Mouse (Mus musculus): Measurements from ENCODE around the gene Ccr2.
"Not testable (repeated sequence)": the region's sequence is repeated elsewhere in the genome, so short reads cannot be mapped to it uniquely, and the experiment has no call there.

Ccr2 gene

DNA sequence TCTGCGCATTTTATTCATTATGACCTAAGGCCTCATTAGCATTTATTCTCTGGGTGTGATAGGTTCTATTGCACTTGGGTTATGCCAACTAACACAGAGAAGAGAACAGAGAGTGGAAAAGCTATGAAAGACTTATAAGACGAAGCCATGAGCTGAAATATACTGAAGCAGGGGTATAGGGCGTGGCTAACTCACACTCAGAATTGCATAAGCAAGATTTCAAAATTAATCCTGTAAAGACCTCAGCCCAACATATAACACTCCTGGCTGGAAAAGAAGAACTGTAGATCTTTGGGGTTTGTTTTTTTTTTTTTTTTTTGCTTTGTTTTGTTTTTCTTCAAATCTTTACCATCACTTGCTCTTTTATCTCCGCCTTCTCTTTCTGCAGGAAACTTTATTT is at the start of gene Ccr2:
Gene Ccr2 (plus strand): TSS at position 228 of the 400 bp plus-strand sequence.
- no peak for DNase-seq

DNA sequence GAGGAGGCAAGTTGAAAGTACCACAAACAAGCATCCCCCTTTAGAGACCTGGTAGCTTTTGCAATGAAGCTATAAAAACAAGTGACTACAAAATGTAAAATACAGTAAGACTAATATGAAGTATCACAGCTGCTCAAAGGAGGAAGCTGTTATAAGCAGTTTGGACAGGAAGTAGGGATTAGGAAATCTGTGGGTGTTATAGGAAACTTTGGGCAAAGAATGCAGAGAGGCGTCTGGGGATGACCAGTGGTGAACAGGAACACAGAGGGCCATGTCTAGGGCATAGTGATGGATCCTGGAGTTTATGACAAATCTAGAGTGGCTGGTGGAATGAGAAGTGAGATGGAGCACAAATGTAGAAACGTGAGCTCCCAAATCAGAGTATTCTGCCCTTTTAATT is 48.2 kb upstream of the Ccr2 start:
- peak in 1 of 2 experiments; percentile 23 for DNase-seq

DNA sequence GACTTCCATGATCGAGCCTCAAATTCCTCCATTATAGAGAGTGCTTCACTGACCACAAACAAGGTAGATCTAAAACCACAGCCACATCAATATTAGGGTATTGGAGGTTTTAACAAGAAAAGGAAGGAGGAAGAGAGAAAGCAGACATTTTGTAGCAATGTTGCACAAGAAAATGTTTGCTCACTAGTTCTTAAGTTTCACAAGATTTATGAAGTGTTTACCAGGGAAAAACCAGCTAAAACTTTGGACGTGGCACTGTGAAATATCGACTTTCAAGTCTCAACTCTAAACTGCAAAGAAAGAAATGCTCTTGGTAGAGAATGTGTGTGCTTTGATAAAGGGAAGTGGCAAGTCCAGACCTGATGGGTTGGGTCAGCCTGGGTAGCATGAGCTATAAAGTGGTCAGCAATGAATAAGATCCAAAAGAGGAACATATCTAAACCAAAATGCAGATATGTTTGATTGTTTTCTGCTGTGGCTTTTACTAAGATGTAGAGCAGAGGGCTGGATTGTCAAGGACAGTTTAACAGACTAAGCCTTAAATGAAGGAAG is 45.5 kb upstream of the Ccr2 start:
- DNase-seq, result no peak

- no peak for DNase-seq
Measured at GRCm38 (mm10) chr9:124059660-124060352, 41.9 kb upstream of the Ccr2 start.

DNA sequence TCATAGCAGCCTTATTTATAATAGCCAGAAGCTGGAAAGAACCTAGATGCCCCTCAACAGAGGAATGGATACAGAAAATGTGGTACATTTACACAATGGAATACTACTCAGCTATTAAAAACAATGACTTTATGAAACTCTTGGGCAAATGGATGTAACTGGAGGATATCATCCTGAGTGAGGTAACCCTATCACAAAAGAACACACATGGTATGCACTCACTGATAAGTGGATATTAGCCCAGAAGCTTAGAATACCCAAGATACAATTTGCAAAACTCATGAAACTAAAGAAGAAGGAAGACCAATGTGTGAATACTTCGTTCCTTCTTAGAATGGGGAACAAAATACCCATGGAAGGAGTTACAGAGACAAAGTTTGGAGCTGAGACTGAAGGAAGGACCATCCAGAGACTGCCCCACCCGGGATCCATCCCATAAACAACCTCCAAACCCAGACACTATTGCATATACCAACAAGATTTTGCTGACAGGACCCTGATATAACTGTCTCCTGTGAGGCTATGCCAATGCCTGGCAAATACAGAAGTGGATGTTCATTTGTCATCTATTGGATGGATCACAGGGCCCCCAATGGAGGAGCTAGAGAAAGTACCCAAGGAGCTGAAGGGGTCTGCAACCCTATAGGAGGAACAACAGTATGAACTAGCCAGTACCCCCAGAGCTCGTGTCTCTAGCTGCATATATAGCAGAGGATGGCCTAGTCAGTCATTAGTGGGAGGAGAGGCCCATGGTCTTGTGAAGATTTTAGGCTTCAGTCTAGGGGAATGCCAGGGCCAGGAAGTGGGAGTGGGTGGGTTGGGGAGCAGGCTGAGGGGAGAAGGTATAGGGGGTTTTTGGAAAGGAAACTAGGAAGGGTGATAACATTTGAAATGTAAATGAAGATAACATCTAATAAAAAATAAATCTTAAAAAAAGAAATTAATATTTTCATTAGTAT is 40.0 kb upstream of the Ccr2 start:
- DNase-seq, result not testable (repeated sequence)

DNA sequence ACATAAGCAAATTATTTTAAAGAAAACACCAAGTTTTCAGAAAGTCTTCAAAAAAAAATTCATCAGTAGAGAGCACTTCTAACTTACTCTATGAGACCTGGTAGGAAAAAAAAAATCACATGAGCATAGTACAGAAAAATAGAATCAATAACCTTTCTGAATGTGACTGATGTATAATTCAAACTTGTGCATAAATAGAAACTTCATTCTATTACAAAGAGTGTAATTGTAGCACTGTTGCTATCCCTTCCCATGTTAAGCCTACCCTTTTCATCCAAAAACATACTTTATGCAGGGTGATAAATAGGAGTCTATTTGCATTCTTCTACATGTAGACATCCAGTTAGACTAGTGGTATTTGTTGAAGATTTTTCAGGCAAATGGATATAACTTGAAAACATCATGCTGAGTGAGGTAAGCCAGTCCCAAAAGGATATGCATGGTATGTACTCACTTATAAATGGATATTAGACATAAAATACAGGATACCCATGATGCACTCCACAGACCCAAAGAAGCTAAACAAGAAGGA is 35.1 kb upstream of the Ccr2 start:
- no peak for DNase-seq

DNA sequence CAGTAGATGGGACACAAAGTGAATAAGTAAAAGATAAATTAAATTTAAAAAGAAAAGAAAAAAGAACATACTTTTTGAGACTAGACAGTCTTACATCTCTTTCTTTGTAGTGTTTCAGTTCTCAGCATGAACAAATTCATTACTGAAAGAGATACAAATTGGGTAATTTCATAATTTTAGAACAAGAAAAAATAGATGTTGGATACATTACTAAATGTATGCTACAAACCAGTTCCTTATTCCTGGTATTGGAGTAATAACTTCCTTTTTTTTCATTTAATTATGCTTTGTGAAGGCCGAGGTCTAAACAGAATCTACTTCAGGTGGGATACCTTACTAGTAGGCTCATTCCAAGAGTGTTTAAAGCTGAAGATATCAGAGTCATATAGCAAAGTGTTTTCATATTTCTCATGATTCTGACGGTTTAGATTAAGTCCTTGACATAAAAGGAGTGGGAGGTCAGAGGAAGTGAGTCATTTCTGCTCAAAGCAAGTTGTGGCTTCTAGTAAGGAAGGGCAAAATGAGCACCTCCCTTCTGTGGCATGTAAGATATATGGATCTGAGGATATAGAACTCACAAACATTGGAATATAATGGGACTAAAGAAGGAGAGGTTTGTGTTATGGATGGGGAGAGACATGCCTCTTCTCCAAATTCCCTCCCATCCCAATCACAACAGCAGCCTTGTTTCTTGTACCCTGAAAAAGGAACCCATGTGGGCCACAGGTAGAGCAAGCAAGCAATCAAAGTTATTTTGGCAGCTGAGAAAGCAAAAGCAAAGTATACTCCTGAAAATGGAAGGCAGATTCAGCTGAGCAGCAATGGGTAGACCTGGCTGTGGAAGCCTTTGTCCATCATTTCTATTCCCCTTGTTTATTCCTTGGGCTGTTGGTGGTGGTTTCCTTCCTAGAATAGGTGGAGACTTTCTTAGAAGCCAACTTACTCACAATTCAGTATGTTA is 33.4 kb upstream of the Ccr2 start:
- DNase-seq, result no peak

DNA sequence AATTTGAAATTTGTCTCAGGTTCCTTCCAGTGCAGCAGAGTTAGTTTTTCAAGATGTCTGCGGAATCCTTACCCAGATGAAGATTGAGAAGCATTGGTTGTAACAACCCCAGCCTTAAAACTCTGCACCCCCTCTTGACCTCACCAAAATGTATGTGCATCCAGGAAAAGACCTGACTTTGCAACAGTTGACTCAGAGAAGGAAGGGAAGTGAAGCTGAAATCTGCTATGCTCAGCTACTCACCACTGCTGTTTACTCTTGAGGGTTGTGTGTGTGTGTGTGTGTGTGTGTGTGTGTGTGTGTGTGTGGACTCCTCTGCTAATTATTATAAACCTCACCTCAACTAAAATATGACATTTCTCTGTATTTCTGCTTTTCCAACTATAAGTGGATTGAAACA is 30.2 kb upstream of the Ccr2 start:
- DNase-seq, result no peak

DNA sequence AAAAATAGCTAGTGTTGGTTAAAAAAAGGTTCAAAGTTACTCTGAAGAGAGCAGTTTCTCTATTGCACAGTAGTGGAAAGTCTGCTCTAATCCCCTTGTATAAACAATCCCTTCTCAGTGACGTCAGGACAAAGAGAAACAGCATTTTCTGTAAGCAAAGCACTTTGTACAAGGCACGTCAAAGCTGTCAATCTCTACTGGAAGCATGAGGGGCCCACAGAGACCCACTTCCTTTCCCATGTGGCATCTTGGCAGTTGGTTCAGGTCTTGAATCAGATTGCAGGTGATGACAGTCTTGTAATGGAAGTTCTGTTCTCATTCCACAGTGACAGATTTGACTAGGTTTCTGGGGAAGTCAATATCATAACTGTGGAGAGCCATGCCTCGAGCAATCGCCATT is 21.9 kb upstream of the Ccr2 start:
- DNase-seq, result no peak

DNA sequence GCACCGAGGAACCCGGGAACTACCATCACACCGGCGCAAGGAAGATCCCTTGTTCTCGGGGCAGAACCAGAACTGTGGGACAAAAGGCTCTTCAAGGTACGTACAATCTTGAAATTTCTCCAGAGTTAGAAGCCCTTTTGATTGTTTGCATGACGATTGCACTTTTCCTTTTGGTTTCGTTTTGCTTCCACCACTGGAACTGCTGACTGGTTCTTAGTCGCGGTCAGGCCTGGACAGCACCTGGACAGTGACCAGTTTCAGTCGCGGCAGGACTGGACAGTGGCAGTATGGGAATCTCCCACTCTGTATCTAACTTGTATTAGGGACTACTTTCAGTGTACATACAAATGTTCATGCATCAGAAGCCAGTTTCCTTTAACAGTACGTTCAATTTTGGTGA is 21.3 kb upstream of the Ccr2 start:
- DNase-seq, result not testable (repeated sequence)

DNA sequence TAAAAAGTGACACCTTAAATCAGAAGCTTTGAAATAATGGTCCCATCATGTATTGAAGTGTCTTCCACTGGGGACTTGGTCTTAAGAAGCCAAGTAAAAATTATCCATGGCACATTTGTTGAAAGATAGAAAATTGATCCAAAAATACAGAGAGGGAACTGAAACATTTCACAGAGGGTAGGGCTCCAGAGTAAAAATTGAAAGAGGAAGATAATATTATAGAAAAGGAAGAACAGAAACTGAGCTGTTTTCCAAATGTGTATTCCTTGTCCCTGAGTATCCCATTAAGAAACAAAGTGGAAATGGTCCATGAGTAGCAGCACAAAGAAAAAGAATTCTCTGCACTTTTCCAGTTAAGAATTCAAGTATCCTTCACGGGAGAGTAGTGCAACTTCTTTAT is 11.3 kb upstream of the Ccr2 start:
- DNase-seq, result no peak

DNA sequence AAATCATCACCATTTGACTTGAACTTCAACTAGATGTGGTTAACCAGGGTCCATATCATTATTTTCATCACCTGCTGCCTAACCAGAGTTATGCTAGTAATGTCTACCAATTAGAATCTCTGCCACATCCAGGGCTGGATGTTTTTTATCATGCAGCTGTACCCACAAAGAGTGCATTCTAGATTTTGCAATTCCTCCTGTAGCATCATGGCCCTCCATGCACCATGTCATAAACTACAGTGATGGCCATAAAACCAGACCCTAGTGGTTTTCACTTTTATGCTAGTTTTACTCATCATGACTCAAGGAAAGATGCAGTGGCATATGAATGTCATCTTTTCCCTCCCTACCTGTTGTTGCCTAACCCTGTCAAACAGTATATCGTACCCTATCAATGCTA is 2.6 kb upstream of the Ccr2 start:
- no peak for DNase-seq

DNA sequence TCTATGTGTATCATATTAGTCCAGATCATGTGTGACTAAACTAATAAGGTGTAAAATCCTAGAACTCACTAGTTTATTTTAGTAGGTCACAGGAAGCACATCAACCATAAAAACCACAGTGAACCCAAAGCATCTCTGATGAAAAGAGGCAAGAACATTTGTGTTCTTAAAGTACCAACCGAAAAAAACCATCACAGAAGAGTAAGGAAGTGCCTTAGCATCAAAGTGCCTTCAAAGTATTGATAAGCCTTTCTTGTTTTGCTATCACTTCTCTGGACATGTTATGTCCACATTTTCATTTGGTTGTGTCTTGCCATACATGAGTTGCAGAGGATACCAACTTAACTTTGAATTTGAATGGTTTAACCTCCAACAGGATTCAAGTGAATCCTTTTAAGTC is 1.4 kb upstream of the Ccr2 start:
- DNase-seq, result no peak

DNA sequence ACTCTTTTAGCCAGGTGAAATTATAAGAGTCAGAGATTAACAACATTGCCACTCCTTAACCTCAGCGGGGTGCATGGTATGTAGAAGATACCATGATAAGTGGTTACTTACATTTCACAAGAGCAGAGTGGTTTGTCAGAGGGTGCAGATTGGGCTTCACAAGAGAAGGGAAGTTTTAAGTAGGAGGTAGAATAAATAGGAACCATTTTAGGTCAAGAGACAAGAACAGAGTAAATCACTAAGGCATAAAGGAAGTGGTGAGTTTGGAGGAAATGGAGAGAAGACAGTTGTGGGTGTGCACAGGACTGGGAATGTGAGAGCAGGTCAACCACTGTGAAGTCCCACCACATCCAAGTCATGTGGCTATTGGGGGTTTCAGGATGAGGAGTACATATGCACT is 1.4 kb downstream of the Ccr2 start:
- no peak for DNase-seq

GRCm38 (mm10) chr9:124105196-124105595 is 3.4 kb downstream of the Ccr2 start:
- no peak for DNase-seq

DNA sequence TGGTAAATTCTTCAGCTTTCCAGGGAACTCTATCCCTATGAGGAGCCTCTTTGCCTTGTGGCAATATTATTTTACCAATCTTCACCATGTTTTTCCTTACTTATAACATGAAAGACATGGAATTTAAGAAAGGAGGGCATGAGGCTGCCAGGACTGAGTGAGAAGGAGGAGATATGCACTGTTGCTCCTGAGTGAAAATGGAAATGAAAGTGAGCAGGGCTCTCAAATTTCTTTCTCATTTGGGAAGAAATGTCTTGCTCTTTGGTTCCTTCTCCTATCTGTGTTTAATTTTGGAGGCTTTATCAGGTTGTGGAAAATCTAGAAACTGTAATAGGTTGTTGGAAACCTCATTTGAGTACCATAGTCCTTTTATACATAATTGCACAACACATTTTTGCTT is 5.5 kb downstream of the Ccr2 start:
- DNase-seq, result no peak

- DNase-seq, result no peak
Measured at GRCm38 (mm10) chr9:124108356-124109127, 6.8 kb downstream of the Ccr2 start.

DNA sequence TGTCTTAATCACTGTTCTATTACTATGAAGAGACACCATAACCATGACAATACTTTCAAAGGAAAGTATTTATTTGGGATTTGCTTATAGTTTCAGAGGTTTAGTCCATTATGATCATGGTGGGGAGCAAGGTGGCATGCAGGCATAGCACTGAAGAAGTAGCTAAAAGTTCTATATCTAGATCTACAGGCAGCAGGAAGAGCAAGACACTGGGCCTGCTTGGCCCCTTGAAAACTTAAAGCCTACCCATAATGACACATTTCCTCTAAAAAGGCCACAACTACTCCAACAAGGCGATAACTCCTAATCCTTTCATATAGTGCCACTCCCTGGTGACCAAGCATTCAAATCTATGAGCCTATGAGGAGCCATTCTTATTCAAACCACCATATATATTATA is 10.2 kb downstream of the Ccr2 start:
- DNase-seq, result no peak

- no peak for DNase-seq
Measured at GRCm38 (mm10) chr9:124112591-124113239, 11.0 kb downstream of the Ccr2 start.

DNA sequence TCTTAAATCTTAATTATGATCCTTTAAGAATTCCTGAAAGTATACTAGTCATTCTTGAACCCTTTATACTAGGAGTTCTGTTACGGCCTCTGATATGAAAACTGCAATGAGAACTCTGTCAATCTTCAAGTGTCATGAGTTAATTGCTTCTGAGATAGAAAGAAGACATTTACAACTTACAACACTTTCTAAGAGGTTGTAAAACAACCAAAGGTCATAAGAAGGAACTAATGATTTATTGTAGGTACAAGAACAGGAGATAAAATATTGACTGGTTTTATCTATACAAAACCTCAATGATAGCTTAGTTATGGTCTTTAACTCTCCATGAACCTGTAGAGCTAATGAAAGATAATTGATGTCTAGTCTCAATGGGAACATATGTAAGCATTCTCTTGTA is 12.0 kb downstream of the Ccr2 start:
- no peak for DNase-seq

GRCm38 (mm10) chr9:124118489-124118888 is 16.7 kb downstream of the Ccr2 start:
- DNase-seq, result peak; percentile 40 to 65

All from lung, postnatal 4 days (tissue).